Mouse (Mus musculus) spleen, adult 2 months (tissue): ENCODE results near the gene Serpine3.

Experiments
- CTCF ChIP-seq: fragments of 200-500 bp; IDR thresholded peaks from 2 replicates; pipeline ENCODE4 v1.5.1; 2011; ENCODE audit warnings: mild to moderate bottlenecking, inconsistent platforms; ENCODE audit not compliant: insufficient read depth, insufficient read length, insufficient replicate concordance; ENCODE audit errors: extremely low read depth
- POLR2A ChIP-seq: fragments of 200-500 bp; IDR thresholded peaks from 2 replicates; pipeline ENCODE4 v1.6.1; 2011; ENCODE audit warnings: low read depth, low read length, inconsistent platforms

DNA sequence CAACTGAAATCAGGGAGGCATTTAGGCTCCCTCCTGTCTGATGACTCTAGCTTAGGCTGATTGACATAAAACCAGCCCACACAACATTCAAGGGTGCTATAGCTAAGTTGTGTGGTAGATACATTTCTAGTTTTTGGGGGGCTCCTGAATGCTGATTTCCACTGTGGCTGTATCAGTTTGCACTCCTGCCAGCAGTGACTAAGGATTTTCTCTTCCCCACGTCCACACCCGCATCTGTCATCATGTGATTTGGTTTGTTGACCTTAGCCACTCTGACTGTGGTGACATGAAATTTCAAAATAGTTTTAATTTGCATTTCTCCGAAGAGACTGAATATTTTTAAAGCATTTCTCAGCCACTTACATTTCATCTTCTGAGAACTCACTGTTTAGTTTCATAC, 6.0 kb upstream of the Serpine3 start:
- TF ChIP-seq CTCF (no peak), POLR2A (no peak)
